Mouse (Mus musculus) monocyte, adult 5-6 weeks (primary cell): Measurements from ENCODE around the gene Caprin2. TPM values are rescaled to one million over a fixed set of nuclear protein-coding genes. Genes with fewer than 3 reads are reported as not detected.

Source experiments
- ATAC-seq: fragments of 153-309, 156-312 bp; replicated peaks from 2 replicates; pipeline ENCODE4 v1.8.0; 2017; ENCODE audit warnings: mild to moderate bottlenecking; ENCODE audit not compliant: low TSS enrichment, insufficient number of reproducible peaks, severe bottlenecking, poor library complexity, low FRiP score
- total RNA-seq: library from RNA; stranded (forward); fragments of 200-1000, 200-491, 200-594 nt; gene quantifications from 3 replicates; pipeline ENCODE4 v1.2.3, GENCODE M21; 2017

The Caprin2 gene
- total RNA-seq, 1 experiment from 2014 or later = 6.1 TPM

DNA sequence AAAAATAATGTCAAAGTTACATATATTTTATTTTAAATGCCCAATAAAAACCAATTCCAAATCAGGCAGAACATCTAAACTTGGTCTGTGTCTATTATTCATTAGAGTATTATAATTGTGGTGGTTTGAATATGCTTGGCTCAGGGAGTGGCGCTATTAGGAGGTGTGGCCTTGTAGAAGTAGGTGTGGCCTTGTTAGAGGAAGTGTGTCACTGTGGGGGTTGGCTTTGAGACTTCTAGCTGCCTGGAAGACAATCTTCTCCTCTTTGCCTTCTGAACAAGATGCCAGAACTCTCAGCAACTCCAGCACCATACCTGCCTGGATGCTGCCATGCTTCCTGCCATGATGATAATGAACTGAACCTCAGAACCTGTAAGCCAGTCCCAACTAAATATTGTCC is 22.1 kb downstream of the Caprin2 start:
- ATAC-seq = no peak

DNA sequence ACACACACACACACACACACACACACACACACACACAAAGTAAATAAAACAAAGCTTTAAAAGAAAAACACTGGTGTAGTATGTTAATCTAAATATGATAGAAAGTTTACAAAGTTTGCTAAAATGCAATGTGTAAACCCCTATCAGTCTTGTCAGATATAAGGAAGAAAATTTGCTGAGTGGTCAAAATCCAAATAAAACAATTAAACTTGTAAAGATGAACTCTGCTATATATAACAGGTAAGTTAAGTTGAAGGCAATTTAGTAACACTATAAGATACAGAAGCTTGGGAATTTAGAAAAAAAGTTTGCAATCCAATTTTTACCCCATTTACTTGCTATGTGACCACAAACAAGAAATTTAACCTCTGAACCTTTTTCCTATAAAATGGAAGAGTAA is 50.4 kb downstream of the Caprin2 start:
- no peak for ATAC-seq

DNA sequence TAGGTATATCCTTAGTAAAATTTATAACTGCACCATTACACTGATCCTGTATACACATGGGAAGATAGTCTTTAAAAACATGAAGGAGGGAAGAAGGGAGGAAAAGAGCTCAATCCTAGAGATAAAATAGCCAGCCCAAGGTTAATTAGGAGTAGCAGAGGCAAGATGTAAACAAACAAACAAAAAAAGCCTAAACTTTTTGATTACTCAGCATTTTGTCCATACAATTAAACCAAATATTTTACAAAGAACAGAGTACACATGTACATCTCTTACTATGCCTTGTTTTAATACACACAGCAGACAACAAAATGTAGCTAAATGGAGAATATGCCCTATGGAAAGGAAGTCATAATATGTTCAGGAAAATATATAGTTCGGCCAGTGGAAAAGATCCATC is 54.3 kb downstream of the Caprin2 start:
- no peak for ATAC-seq

DNA sequence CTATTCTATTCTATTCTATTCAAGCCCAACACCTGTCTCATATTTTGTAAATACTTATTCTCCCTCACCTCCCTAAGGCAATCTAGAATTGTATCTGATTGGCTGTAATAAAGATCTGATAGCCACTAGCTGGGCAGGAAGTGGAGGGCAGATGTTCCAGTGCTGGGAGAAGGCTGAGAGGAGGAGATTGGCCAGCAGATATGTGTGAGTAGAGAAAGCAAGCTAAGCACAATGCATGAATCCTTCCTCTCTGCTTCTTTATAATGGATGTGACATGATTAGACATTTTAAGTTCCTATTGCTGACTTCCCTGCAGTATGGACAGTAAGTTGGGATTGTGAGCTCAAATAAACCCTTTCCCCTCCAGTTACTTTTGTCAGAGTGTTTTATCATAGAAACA is 57.6 kb downstream of the Caprin2 start:
- no peak for ATAC-seq

DNA sequence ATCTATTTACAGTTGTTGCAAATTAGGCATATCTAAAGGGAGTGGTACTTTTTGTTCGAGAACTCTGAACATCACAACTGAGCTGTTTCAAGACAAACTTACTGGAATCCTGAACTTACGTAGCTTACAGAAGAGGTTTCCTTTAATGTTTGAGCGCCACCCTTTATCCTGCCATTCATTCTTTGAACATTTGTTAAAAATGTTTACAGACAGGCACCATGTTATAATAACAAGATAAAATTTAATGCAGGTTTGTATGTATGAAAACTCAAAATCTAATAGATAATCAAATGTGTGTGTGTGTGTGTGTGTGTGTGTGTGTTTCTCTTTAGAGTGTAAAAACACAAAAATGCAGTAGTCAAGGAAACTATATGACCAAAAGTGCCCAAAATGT is 64.3 kb downstream of the Caprin2 start:
- ATAC-seq = no peak

DNA sequence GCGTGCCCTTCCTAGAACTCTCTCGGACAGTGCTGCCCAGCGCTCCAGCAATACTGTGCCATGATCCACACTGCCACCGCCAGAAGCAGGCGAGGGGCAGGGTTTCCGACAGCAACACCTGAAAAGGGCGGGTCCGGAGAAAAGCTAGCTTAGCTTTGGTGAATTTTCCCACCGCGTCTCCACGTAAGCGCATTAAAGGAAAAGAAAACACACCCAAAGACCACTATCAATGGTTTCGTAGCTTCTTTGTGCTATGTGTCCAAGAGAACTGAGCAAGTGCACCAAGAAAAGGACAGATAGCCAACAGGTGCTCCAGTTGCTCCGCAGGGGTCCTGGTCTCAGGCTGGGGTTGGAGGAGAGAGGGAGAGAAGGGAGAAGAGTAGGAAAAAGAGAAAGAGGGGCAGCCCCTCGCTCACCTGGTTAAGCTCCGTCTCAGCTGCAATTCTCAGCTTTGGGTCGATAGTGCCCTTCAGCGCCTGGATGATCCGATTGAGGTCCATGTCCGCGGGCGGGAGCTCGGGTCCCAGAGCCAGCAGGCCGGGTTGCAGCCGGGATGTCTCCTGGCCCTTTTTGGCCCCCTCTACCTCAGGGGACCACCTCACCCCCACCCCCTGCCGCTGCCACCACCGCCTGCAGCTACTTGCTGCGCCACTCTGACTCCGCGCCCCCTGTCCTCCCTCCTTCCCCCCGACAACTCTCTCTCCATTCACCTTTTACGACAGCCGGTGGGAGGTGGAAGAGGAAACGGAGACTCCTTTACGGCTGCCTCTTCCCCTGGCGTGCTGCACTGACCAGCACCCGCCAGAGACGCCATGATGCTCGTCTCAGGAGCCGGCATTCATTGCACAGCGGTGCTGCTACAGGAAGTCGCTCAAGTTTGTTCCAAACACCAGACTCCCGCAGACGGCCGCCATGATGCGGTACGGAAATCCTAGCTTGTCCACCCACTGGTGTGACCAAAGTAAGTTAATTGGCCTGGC is 65.0 kb downstream of the Caprin2 start, which contains the start of gene Ipo8:
Ipo8 (minus strand) TSS at position 720 of the 980 bp plus-strand sequence.
- ATAC-seq = peak; percentile 99

DNA sequence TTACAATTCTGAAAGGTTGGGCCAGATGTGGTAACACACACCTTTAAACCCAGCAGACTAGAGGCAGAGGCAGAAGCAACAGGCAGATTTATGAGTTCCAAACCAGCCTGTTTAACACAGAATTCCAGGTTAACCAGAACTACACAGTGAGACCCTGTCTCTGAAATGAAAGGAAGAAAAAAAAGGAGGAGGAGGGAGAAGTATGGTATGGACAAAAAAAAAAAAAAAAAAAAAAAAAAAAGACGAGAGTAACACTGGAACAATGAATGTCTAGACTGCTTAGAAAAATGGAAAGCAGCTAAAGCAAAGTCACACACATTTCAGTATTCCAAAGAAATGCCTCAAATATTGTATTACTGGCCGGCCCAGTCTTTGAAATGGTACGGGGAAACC is 65.7 kb downstream of the Caprin2 start:
- no peak for ATAC-seq

DNA sequence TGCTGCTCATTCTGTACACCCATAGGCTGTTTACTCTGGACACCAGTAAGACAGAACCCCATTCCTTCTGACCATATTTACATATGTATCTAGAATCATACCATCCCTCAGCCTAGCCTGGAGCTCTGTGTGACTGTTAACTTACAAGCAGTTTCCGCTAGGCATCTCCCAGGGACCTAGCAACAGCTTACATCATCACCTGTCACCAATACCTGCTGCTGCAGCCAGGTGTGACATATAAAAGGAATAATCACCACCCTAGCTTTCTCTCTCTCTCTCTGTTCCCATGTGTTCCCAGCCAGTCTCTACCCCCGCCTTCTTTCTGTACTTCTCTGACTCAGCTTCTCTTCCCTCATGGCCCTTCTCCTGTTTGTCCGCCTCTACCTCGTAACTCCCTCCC is 69.9 kb downstream of the Caprin2 start:
- no peak for ATAC-seq

DNA sequence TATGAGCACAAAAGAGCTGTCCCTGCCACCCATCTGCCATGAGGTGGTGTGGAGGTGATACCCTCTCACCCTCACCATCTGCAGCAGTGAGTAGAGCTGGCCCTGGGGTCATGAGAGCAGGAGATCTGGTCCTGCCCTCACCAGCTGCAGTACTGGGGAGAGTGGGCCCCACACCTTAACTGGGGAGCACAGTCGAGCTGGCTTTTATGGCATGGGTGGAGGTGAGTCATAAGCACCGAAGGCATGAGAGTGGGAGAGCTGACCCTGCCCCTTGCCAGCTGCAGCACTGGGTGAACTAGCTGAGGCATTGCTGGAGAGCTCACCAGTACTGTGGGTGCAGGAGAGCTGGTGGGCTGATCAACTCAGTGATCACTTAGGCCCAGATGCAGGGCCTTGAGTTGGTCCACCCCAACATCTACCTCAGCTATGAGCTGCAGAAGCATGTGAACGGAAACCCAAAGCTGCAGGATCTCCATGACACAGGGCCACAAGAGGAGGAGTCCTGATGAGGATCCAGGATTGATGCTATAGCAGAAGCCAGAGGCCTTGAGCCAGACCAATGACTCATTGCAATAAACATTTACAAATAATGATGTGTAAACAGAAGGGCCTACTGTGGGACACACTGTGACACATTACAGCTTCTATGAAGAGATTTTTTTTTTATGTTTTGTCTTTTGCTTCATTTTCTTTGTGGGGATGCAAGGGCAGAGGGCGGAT is 77.3 kb downstream of the Caprin2 start:
- no peak for ATAC-seq

DNA sequence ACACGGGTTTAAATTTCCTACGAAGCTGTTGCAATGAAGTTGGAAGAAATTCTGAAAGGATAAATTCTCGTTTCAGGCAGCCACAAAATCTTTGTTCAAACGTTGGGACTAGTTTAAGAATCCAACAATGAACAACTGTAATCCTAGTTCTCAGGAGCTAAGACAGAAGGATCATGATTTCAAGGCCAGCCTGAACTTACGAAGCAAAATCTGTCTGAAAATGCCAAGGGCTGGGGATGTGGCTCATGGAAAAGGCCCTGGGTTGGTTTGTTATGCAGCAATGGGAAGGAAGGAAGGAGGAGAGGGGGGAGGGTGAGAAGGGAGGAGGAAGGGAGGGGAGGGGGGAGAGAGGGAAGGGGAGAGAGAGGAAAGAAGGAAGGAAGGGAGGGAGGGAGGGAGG is 79.3 kb downstream of the Caprin2 start:
- no peak for ATAC-seq

DNA sequence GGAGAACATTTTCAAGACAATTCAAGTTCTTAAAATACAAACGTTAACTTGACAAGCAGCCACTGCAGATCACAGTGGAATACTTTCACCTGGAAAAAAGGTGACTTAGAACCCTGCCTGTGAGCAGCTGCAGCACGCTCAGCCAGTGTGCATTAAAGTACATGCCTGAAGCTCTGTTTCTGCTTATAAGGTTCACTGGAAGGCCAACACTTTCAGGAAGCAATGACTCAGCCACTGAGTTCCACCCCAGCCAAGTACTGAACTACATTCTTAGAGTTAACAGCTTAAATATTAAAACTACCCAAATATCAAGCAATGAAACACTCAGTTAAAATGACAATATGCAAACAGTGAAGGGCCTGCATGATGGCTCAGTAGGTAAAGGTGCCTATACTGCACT is 84.9 kb downstream of the Caprin2 start:
- ATAC-seq = no peak

DNA sequence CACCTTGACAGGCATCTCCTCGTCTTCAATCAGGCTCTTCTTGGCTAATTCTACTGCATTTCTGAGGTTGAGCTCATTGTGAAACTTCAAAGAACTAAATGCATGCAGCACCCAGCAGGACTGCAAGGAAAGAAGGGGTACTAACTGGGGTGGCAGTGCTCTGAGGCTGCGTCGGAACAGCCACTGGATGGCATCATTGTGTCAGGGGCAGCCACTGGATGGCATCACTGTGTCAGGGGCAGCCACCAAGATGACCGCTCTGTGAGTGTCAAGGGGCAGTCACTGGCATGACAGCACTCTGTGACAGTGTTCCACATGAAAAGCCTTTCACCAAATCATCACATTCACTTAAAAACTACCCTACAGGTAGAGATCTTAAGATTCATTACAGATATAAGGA is 96.3 kb downstream of the Caprin2 start:
- ATAC-seq = no peak

DNA sequence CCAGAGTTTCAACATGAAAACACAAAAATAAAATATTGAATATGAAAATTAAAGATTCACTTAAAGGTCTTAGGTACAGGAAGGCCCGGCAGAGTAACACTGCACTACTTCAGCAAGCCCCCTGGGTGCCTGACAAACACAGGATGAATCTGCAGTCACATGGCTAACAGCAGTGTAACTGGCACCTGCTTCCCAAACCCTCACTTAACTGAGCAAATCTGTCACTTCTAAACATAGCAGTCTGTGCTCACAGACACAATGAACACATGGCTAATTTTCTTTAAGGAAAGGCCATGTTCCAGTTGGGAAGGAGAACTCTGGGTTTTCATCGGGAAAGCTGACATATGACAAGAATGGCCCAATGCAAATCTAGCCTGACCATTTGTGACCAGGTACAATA is 100.9 kb downstream of the Caprin2 start:
- ATAC-seq = no peak

Other genes with a start within 250 kb of the Caprin2 start
- 37.5 to 67.7 TPM (median 47.6 TPM) in 3 replicates for gene Ipo8, start 64.8 kb downstream of the Caprin2 start, total RNA-seq
- gene Sinhcaf, start 50.2 kb upstream of the Caprin2 start, total RNA-seq = 34.2 to 42.2 TPM (median 38.3 TPM) in 3 replicates
- gene Dennd5b, start 205.4 kb upstream of the Caprin2 start, total RNA-seq = 4.7 to 7.3 TPM (median 4.8 TPM) in 3 replicates
- not detected in 3 replicates for gene Gm10203, start 233.9 kb upstream of the Caprin2 start, total RNA-seq
- 10.0 to 19.5 TPM (median 13.3 TPM) in 3 replicates for gene Etfbkmt, start 243.6 kb upstream of the Caprin2 start, total RNA-seq